Mouse (Mus musculus): ENCODE data around the gene Ell2.

- TF ChIP-seq TCF3 (IDR thresholded peaks at IDR 0.05; ENCODE audit: insufficient read length, low read depth) (no peak), USF1 (IDR thresholded peaks at IDR 0.05; ENCODE audit: low read depth) (no peak), POLR2A (IDR thresholded peaks at IDR 0.05; ENCODE audit: insufficient read length, low read depth) (no peak), TCF12 (IDR thresholded peaks at IDR 0.05; ENCODE audit: insufficient read depth, poor library complexity, severe bottlenecking) (no peak), MYOG (IDR thresholded peaks at IDR 0.05; ENCODE audit: control insufficient read depth in 1 of 3, insufficient read depth in 1 of 3, insufficient read length in 2 of 3, low read depth in 2 of 3) (no peak), SRF (IDR thresholded peaks at IDR 0.05; ENCODE audit: control insufficient read depth, insufficient read length, low read depth) (no peak), CEBPB (IDR thresholded peaks at IDR 0.05; ENCODE audit: insufficient read depth, poor library complexity, severe bottlenecking) (no peak), POLR2AphosphoS2 (IDR thresholded peaks at IDR 0.05; ENCODE audit: insufficient read length, low read depth) (no peak), REST (IDR thresholded peaks at IDR 0.05; ENCODE audit: insufficient read depth, insufficient read length) (no peak), E2F4 (IDR thresholded peaks at IDR 0.05; ENCODE audit: insufficient read depth) (no peak), MAX (IDR thresholded peaks at IDR 0.05; ENCODE audit: low read depth) (no peak)
Measured at GRCm38 (mm10) chr13:75702814-75703213, 3.7 kb upstream of the Ell2 start.
